Mouse (Mus musculus) ZHBTc4 (cell line): ENCODE results near the gene Tmem170b.
"Not testable (repeated sequence)": the region's sequence is repeated elsewhere in the genome, so short reads cannot be mapped to it uniquely, and the experiment has no call there.

Experiments used
- DNase-seq: peaks from one replicate; pipeline ENCODE4 v3.0.0-alpha.2; 2011; ENCODE audit warnings: low read depth, low spot score

The Tmem170b gene

GRCm38 (mm10) chr13:41669951-41670350 is 64.2 kb downstream of the Tmem170b start:
- no peak for DNase-seq

- no peak for DNase-seq
Measured at GRCm38 (mm10) chr13:41670386-41671130, 64.9 kb downstream of the Tmem170b start.

DNA sequence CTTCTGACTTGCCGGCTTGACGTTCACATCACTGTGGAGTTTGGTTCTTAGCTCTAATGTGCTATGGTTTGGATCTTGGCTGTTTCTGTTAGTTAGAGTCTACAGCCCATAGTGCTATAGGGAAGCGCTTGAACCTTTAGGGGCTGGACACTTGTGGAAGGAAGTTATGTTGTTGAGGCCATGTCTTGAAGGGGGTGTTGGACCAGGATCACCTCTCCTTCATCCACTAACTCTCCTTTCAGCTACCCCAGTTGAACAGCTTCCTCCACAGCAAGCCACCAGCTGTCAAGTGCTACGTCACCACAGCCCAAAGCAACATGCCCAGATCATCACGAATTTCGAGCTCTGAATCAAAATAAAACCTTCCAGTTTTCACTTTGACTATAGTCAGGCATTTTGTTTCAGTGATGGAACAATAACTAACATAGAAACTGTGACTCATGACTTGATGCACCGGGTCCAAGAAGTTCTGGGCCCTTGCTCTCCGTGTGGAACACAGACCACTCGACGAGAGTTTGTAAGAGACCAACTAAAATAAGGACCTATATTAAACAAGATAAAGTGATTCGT is 65.5 kb downstream of the Tmem170b start:
- DNase-seq = no peak

GRCm38 (mm10) chr13:41672904-41673303 is 67.2 kb downstream of the Tmem170b start:
- DNase-seq = not testable (repeated sequence)

- no peak for DNase-seq
Measured at GRCm38 (mm10) chr13:41673541-41673940, 67.8 kb downstream of the Tmem170b start.

DNA sequence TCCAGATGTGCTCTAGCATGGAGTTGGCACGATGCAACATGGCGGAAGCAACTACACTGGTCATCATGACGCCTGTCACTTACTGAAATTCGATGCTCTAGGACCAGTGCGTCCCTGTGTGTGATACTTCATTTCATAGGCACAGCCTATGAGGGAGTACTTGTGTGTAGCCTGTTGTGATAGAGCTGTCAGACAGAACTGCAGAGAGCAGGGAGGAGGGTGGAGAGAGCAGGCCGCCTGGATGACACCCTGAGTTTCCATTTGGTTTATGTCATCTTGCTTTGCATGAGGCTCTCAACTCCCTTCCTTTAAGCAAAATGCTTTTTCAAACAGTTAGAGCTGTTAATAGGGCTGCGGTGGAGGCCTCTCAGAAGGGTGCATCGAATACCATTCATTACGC is 68.9 kb downstream of the Tmem170b start:
- DNase-seq = not testable (repeated sequence)

- no peak for DNase-seq
Measured at GRCm38 (mm10) chr13:41675498-41675897, 69.8 kb downstream of the Tmem170b start.

GRCm38 (mm10) chr13:41675966-41676835 is 70.5 kb downstream of the Tmem170b start:
- DNase-seq = no peak

DNA sequence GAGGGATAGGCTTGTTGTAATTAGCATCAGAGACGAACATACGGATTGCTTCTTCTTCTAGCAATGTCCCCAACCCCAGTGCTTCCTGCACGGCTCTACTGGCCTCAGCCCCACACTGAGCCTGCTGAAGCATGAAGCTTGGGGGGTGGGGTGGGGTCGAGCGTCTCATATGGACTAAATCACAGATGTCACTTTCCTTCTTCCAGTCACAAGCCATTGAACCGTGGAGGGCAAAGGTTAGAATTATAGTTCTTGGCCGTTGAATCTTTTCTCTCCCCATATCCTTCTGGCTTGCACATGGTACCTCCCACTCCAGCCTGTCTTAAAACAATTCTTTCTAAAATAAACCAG is 71.1 kb downstream of the Tmem170b start:
- no peak for DNase-seq

DNA sequence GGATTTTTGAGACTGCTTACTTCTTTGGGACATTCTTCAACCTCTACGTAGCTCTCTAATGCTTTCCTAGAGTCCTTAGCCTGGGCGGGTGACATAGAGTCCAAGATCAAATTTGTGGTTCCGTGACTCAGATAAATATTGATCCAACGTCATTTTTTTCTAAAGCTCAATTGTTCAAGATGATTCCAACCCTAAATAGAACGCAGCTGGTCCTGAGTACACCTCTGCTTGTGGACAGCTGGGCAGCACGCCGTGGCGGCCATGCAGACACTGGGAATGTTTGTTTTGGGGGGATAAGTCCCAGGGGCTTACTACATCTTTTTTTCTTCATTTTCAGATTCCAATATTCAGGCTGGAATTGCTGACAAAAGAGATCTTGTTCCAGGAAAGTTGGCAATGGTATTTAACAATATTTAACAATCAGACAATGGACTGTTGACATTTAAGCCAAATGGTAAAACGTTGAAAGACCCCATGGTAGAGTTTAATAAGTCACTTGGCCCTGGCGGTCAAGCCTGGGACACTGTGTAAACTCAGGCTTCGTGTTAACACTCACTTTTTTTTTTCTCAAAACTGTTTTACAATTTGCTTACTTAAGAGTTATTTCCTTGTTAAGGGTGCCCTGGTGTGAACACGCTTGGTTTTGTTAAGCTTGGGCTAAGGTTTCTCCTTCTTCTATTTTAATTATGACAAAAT is 75.3 kb downstream of the Tmem170b start:
- DNase-seq = no peak

DNA sequence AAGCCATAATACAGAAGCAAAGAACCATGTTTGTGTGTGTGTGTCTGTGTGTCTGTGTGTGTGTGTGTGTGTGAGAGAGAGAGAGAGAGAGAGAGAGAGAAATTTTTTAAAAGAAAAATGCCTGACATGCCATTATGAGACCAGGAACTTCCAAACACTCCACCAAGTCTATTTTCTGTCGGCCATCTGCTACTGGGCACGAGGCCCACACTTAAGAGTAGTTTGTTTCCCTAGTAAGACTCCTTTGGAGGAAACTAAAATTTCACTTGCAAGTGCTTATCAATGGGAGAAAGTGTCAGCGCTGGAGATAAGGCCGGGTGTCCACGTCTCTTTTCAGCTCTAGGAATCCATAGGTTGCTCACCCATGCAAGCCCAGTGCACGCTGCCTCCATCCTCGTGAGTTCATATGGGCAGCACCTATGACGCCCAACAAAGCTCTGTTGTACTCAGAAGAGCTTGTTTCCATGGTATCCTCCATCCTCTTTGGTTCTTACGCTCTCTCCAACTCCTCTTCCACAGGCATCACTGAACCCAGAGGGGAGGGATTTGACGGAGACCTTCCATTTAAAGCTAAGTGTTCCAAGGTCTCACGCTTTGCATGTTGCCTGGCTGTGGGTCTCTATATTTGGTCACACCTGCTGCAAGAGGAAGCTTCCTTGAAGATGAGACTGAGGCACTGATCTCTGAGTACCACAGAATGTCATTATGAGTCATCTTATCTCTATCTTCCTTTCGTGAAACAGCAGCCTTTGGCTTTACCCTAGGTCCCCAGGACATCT is 76.8 kb downstream of the Tmem170b start:
- no peak for DNase-seq

GRCm38 (mm10) chr13:41683356-41684012 is 77.8 kb downstream of the Tmem170b start:
- no peak for DNase-seq

DNA sequence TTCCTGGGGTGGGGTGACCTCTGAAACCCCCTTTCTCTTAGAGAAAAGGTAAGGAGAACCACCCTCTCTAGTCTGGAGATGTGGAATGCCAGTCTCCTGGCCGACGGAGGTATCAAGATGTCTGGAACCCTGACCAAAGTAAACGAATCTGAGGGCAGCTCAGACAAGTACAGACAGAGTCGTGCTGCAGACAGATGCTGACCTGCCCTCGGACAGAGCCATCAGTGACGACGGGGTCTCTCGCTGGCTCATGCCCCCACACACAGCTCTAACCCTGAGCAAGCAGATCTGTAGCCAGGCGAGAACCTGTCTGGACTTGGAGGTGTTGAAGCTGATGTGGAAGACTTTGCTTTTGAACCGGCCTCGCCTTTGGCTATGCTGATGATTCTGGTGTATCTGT is 79.8 kb downstream of the Tmem170b start:
- DNase-seq = no peak

DNA sequence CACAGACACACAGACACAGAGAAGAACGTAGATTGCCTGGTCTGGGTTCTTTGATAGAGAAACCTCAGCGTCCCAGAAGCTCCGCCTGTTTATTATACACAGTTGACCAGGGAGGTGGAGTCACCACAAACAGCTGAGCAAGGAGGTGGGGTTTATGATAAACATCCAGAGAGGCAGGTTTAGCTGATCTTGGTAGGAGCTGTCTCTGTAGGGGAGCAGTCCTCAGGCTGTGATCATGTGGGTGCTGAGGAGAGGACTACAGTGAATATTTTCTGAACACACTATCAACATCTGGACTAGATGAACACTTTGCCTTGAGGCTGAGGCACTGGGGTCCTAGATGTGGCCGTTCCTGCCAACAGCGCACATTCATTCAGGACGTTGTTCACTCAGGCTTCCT is 83.3 kb downstream of the Tmem170b start:
- no peak for DNase-seq

GRCm38 (mm10) chr13:41689598-41690045 is 83.9 kb downstream of the Tmem170b start:
- no peak for DNase-seq
